Mouse (Mus musculus): ENCODE results near the gene Jag2. TPM values are rescaled to one million over a fixed set of nuclear protein-coding genes. Genes with fewer than 3 reads are reported as not detected.

Gene Jag2
- polyA plus RNA-seq, 1 experiment from 2014 or later, result 3.2 TPM

DNA sequence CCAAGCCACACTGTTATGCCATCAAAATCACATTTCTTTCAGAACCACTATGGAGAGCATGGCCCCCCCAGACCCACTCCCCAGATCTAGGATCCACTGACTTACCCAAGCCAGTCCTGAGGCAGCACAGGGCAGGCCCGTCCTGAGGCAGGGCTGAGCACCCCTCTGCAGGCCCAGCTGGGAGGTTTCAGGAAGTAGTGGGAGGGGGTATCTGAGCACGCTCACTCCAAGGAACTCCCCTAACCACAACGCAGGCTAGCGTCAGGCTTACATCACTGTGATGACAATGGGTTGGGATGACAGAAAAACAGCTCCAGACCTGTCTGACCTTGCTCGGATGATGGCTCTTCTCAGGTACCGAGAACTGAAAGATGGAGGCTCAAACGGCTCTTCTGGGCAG is 68.8 kb downstream of the Jag2 start:
- no peaks in the 10 kb centered on the region for H3K27me3 ChIP-seq (ENCODE audit: control insufficient read depth, insufficient read depth, low read length)
- 56% methylated on average over 7 of the region's 7 CpGs for WGBS
- no peak overlapping the region for H3K27ac ChIP-seq (replicated peaks)
- no peaks in the 10 kb centered on the region for H3K9me3 ChIP-seq (ENCODE audit: control insufficient read depth, low read length)
- H3K9ac ChIP-seq (ENCODE audit: low read length), result no peak overlapping the region
- no peak for DNase-seq (ENCODE audit: low spot score)
- ATAC-seq (ENCODE audit: low FRiP score, low TSS enrichment), result no peak
- H3K4me1 ChIP-seq (replicated peaks; ENCODE audit: control insufficient read depth, insufficient read depth), result no peaks in the 10 kb centered on the region
- H3K36me3 ChIP-seq (ENCODE audit: control insufficient read depth, insufficient read depth, low read length), result no peaks in the 10 kb centered on the region
- H3K4me3 ChIP-seq (ENCODE audit: low read depth, low read length), result no peak overlapping the region
- H3K4me2 ChIP-seq (replicated peaks; ENCODE audit: low read depth), result no peak overlapping the region
- TF ChIP-seq EP300 (optimal IDR thresholded peaks at IDR 0.05) (no peak), CTCF (IDR thresholded peaks at IDR 0.05; ENCODE audit: low read depth) (no peak)

DNA sequence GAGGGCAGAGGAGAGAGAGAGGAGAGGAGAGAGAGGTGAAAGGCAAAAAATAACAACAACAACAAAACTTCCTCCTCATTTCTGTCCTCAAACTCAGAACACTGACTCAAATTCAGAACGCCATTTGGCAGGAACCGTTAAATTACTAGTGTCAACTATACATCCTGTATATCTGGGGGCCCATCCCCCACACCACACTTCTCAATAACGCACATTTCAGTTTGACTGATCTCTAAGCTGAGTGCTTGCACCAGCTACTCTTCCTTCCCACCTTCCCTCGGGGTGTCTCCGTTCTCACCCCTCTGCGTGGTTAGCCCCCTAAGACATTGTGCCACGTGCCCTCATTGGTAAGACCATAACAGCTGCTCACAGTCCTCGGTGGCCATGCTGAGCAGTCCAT is 69.6 kb downstream of the Jag2 start:
- Histone ChIP-seq H3K4me1 (replicated peaks; ENCODE audit: control insufficient read depth, insufficient read depth) (no peaks in the 10 kb centered on the region), H3K27me3 (ENCODE audit: control insufficient read depth, insufficient read depth, low read length) (no peaks in the 10 kb centered on the region), H3K4me3 (ENCODE audit: low read depth, low read length) (no peak overlapping the region), H3K9me3 (ENCODE audit: control insufficient read depth, low read length) (no peaks in the 10 kb centered on the region), H3K36me3 (ENCODE audit: control insufficient read depth, insufficient read depth, low read length) (no peaks in the 10 kb centered on the region), H3K4me2 (replicated peaks; ENCODE audit: low read depth) (no peak overlapping the region), H3K9ac (ENCODE audit: low read length) (no peak overlapping the region), H3K27ac (replicated peaks) (no peak overlapping the region)
- TF ChIP-seq CTCF (IDR thresholded peaks at IDR 0.05; ENCODE audit: low read depth) (no peak), EP300 (optimal IDR thresholded peaks at IDR 0.05) (no peak)
- DNase-seq (ENCODE audit: low spot score) (no peak), ATAC-seq (ENCODE audit: low FRiP score, low TSS enrichment) (no peak)
- WGBS, result 51% methylated on average over 8 of the region's 8 CpGs

DNA sequence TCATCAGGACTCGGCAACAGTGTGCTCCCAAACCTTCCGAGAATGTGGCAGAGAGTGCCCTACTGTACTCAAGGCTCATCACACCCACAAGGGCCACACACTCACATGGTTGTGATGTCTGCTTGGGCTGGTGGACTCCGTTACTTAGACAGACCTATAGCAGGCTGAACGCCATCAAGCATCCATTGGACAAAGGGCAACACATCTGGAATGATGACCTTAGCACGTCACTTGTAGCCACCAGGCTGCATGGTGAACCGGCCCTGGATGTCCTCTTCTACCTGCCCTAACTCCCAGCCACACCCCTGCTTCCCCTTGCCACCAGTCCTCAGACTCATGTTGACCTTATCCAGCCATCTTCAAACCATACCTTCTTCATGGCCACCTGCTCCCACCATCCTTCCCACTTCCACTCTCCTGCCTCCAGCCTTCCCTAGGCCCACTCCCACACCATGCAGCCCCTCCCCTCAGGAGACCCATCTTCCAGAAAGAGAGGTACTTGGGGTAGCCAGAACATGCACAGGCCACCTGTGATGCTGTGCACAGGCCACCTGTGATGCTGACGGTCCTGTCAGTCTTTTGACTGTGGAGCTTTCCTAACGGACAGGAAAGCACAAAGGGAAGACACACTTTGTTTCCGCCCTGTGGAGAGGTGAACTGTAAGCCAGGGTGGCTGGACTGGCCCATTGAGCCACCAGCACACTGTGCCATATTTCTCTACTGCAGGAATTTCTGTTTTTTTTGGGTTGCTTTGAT is 70.8 kb downstream of the Jag2 start:
- ATAC-seq (ENCODE audit: low FRiP score, low TSS enrichment) (no peak), DNase-seq (ENCODE audit: low spot score) (no peak)
- H3K27me3 ChIP-seq (ENCODE audit: control insufficient read depth, insufficient read depth, low read length), result no peaks in the 10 kb centered on the region
- no peak overlapping the region for H3K4me2 ChIP-seq (replicated peaks; ENCODE audit: low read depth)
- H3K9ac ChIP-seq (ENCODE audit: low read length), result no peak overlapping the region
- no peak overlapping the region for H3K4me3 ChIP-seq (ENCODE audit: low read depth, low read length)
- TF ChIP-seq EP300 (optimal IDR thresholded peaks at IDR 0.05) (no peak), CTCF (IDR thresholded peaks at IDR 0.05; ENCODE audit: low read depth) (no peak)
- WGBS, result 91% methylated on average over 9 of the region's 9 CpGs
- H3K27ac ChIP-seq (replicated peaks), result no peak overlapping the region
- H3K9me3 ChIP-seq (ENCODE audit: control insufficient read depth, low read length), result no peaks in the 10 kb centered on the region
- H3K4me1 ChIP-seq (replicated peaks; ENCODE audit: control insufficient read depth, insufficient read depth), result no peaks in the 10 kb centered on the region
- no peaks in the 10 kb centered on the region for H3K36me3 ChIP-seq (ENCODE audit: control insufficient read depth, insufficient read depth, low read length)

Small RNAs within 50 kb of the gene (microRNA-seq; reads per million reads assigned to microRNA genes)
- not detected for gene Mir6941

Other genes with a start within 250 kb of the Jag2 start
- gene Cep170b, start 209.3 kb downstream of the Jag2 start, polyA plus RNA-seq (2015; fragmentation: Nextera tagmentation; extraction: Ambion mirVana), result 20.7 and 21.2 TPM in 2 replicates
- gene Pld4, start 169.1 kb downstream of the Jag2 start, polyA plus RNA-seq (2015; fragmentation: Nextera tagmentation; extraction: Ambion mirVana), result 9.6 and 9.8 TPM in 2 replicates
- 5.4 and 6.3 TPM in 2 replicates for gene Ahnak2, start 127.1 kb downstream of the Jag2 start, polyA plus RNA-seq (2015; fragmentation: Nextera tagmentation; extraction: Ambion mirVana)
- gene Clba1, start 120.8 kb downstream of the Jag2 start, polyA plus RNA-seq (2015; fragmentation: Nextera tagmentation; extraction: Ambion mirVana), result 6.8 and 7.0 TPM in 2 replicates
- gene Cdca4, start 100.4 kb downstream of the Jag2 start, polyA plus RNA-seq (2015; fragmentation: Nextera tagmentation; extraction: Ambion mirVana), result 37.5 and 41.6 TPM in 2 replicates
- gene Gpr132, start 61.5 kb downstream of the Jag2 start, polyA plus RNA-seq (2015; fragmentation: Nextera tagmentation; extraction: Ambion mirVana), result 0.10 and 0.11 TPM in 2 replicates
- 78.6 and 82.7 TPM in 2 replicates for gene Nudt14, start 12.3 kb upstream of the Jag2 start, polyA plus RNA-seq (2015; fragmentation: Nextera tagmentation; extraction: Ambion mirVana)
- gene Btbd6, start 46.7 kb upstream of the Jag2 start, polyA plus RNA-seq (2015; fragmentation: Nextera tagmentation; extraction: Ambion mirVana), result 17.1 and 19.7 TPM in 2 replicates
- gene Brf1, start 70.9 kb upstream of the Jag2 start, polyA plus RNA-seq (2015; fragmentation: Nextera tagmentation; extraction: Ambion mirVana), result 22.3 and 27.6 TPM in 2 replicates
- 4.1 and 5.1 TPM in 2 replicates for gene Pacs2, start 84.7 kb upstream of the Jag2 start, polyA plus RNA-seq (2015; fragmentation: Nextera tagmentation; extraction: Ambion mirVana)
- gene Tex22, start 144.7 kb upstream of the Jag2 start, polyA plus RNA-seq (2015; fragmentation: Nextera tagmentation; extraction: Ambion mirVana), result not detected in 2 replicates
- gene Mta1, start 168.5 kb upstream of the Jag2 start, polyA plus RNA-seq (2015; fragmentation: Nextera tagmentation; extraction: Ambion mirVana), result 4.9 and 5.3 TPM in 2 replicates
- gene Crip2, start 210.5 kb upstream of the Jag2 start, polyA plus RNA-seq (2015; fragmentation: Nextera tagmentation; extraction: Ambion mirVana), result 106 and 112 TPM in 2 replicates
- 585 and 865 TPM in 2 replicates for gene Crip1, start 216.5 kb upstream of the Jag2 start, polyA plus RNA-seq (2015; fragmentation: Nextera tagmentation; extraction: Ambion mirVana)
- 5.7 and 6.0 TPM in 2 replicates for gene Tedc1, start 226.6 kb upstream of the Jag2 start, polyA plus RNA-seq (2015; fragmentation: Nextera tagmentation; extraction: Ambion mirVana)